Mouse (Mus musculus) spleen, postnatal 4 days (tissue): ENCODE measurements at regions not wholly inside any gene's neighbourhood (a gene's known extent, or its start where the extent isn't known, plus 50 kb on each side); places are given as distances from the start of the nearest gene placed in this dataset.

Experiments used
- DNase-seq, 2 experiments: peaks; one replicate each; pipeline ENCODE4 v3.0.0; 2022; ENCODE audit warnings: low spot score in 2 of 2

- DNase-seq: peak in 1 of 2 experiments; percentile 45
Measured at GRCm38 (mm10) chr14:18394071-18394745, 62.5 kb upstream of the Ube2e1 start.

GRCm38 (mm10) chr14:18391824-18392486 is 60.3 kb upstream of the Ube2e1 start:
- peak in 1 of 2 experiments; percentile 23 for DNase-seq

- peak in 1 of 2 experiments; percentile 14 for DNase-seq
Measured at GRCm38 (mm10) chr14:18389390-18389789, 57.7 kb upstream of the Ube2e1 start.

GRCm38 (mm10) chr14:18385953-18386668 is 54.5 kb upstream of the Ube2e1 start:
- DNase-seq: no peak
